ENCODE assay signal across 27 mouse cellular contexts in the genomic region with DNA sequence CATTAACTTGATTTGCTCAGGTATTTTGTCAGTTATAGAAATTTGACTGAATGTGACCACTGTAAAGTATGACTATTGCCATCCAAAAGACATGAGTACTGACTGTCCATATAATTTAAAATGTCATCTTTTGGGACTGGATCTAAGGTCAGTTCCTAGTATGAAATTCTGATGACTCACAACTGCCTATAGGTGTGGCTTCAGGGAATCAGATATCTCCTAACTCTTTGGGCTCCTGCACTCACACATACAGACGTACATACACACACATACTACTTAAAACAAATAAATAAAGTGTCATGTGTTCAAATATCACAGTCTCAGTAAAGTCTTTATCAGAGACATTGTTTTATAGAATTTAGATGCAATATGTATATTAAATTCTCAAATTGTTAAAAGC. TPM values are rescaled to one million over a fixed set of nuclear protein-coding genes. Genes with fewer than 3 reads are reported as not detected.
DNase-seq lines count a peak whose midpoint lies in the region; ATAC-seq lines count a peak whose summit lies in the region.
"Had no signal": no experiment of that assay in that cellular context is flagged by ENCODE, and none has a peak within 500 bp of the region (broad histone marks: within the 10 kb centered on the region; RNA-seq: fewer than 3 reads in every experiment).

No protein-coding gene starts in this region.

- no peaks in the 10 kb centered on the region for H3K9me3 ChIP-seq in liver, embryonic 11.5 days (ENCODE audit: control insufficient read depth, low read length)
- H3K9me3 ChIP-seq in liver, embryonic 12.5 days (replicated peaks), result no peaks in the 10 kb centered on the region
- no peaks in the 10 kb centered on the region for H3K9me3 ChIP-seq in liver, embryonic 16.5 days (replicated peaks; ENCODE audit: control insufficient read depth, low read length)
- H3K9me3 ChIP-seq in midbrain, embryonic 10.5 days (replicated peaks), result no peaks in the 10 kb centered on the region
- H3K9me3 ChIP-seq in intestine, embryonic 15.5 days, result no peaks in the 10 kb centered on the region
- H3K9me3 ChIP-seq: embryonic facial prominence, embryonic 13.5 days; forebrain, embryonic 10.5 days; G1E; heart, embryonic 10.5 days; hindbrain, embryonic 12.5 days had no signal

- 61% methylated on average over 1 of the region's 1 CpGs for WGBS in liver, embryonic 11.5 days
- WGBS in liver, embryonic 12.5 days (ENCODE audit: insufficient replicate concordance), result 33% methylated on average over 1 of the region's 1 CpGs
- 15% methylated on average over 1 of the region's 1 CpGs for whole genome bisulfite sequencing in liver, embryonic 16.5 days (ENCODE audit: insufficient replicate concordance)
- 83% methylated on average over 1 of the region's 1 CpGs for WGBS in midbrain, embryonic 10.5 days
- 53% methylated on average over 1 of the region's 1 CpGs for WGBS in intestine, embryonic 15.5 days

- H3K36me3 ChIP-seq in liver, embryonic 11.5 days (ENCODE audit: control insufficient read depth, insufficient read depth, low read length), result no peaks in the 10 kb centered on the region
- no peaks in the 10 kb centered on the region for H3K36me3 ChIP-seq in liver, embryonic 12.5 days
- H3K36me3 ChIP-seq in liver, embryonic 16.5 days (ENCODE audit: control insufficient read depth, insufficient read depth), result no peaks in the 10 kb centered on the region
- H3K36me3 ChIP-seq in midbrain, embryonic 10.5 days, result no peaks in the 10 kb centered on the region
- no peaks in the 10 kb centered on the region for H3K36me3 ChIP-seq in intestine, embryonic 15.5 days
- H3K36me3 ChIP-seq: embryonic facial prominence, embryonic 13.5 days; forebrain, embryonic 10.5 days; G1E; heart, embryonic 10.5 days; hindbrain, embryonic 12.5 days had no signal

- H3K27ac ChIP-seq in liver, embryonic 11.5 days (ENCODE audit: low read depth, low read length), result no peak overlapping the region
- peak overlapping the region; percentile 63; the same call in 1 of the 2 replicates for H3K27ac ChIP-seq in liver, embryonic 12.5 days
- peak overlapping the region; percentile 63 for H3K27ac ChIP-seq in liver, embryonic 16.5 days (ENCODE audit: low read length)
- no peak overlapping the region for H3K27ac ChIP-seq in midbrain, embryonic 10.5 days (replicated peaks)
- H3K27ac ChIP-seq in intestine, embryonic 15.5 days, result no peak overlapping the region
- H3K27ac ChIP-seq: embryonic facial prominence, embryonic 13.5 days; forebrain, embryonic 10.5 days; heart, embryonic 10.5 days; hindbrain, embryonic 12.5 days had no signal

- H3K4me3 ChIP-seq in liver, embryonic 11.5 days (ENCODE audit: low read depth, low read length), result no peak overlapping the region
- no peak overlapping the region for H3K4me3 ChIP-seq in liver, embryonic 12.5 days
- H3K4me3 ChIP-seq in liver, embryonic 16.5 days (ENCODE audit: low read depth, low read length), result no peak overlapping the region
- H3K4me3 ChIP-seq in midbrain, embryonic 10.5 days, result no peak overlapping the region
- no peak overlapping the region for H3K4me3 ChIP-seq in intestine, embryonic 15.5 days (replicated peaks)
- H3K4me3 ChIP-seq: embryonic facial prominence, embryonic 13.5 days; forebrain, embryonic 10.5 days; heart, embryonic 10.5 days; hindbrain, embryonic 12.5 days had no signal

- no peaks in the 10 kb centered on the region for H3K27me3 ChIP-seq in liver, embryonic 11.5 days (replicated peaks; ENCODE audit: control insufficient read depth, insufficient read depth, low read length)
- no peaks in the 10 kb centered on the region for H3K27me3 ChIP-seq in liver, embryonic 12.5 days (replicated peaks)
- H3K27me3 ChIP-seq in liver, embryonic 16.5 days (ENCODE audit: control insufficient read depth, insufficient read depth, low read depth, low read length), result no peaks in the 10 kb centered on the region
- no peaks in the 10 kb centered on the region for H3K27me3 ChIP-seq in midbrain, embryonic 10.5 days (ENCODE audit: low read depth, poor library complexity, severe bottlenecking)
- H3K27me3 ChIP-seq in intestine, embryonic 15.5 days (replicated peaks), result no peaks in the 10 kb centered on the region
- H3K27me3 ChIP-seq: embryonic facial prominence, embryonic 13.5 days; hindbrain, embryonic 12.5 days had no signal

- no peak overlapping the region for H3K9ac ChIP-seq in liver, embryonic 11.5 days (ENCODE audit: low read depth, low read length)
- H3K9ac ChIP-seq in liver, embryonic 12.5 days, result no peak overlapping the region
- H3K9ac ChIP-seq in liver, embryonic 16.5 days (ENCODE audit: low read depth, low read length), result no peak overlapping the region
- no peak overlapping the region for H3K9ac ChIP-seq in intestine, embryonic 15.5 days
- H3K9ac ChIP-seq: embryonic facial prominence, embryonic 13.5 days; hindbrain, embryonic 12.5 days had no signal

- H3K4me1 ChIP-seq in liver, embryonic 11.5 days (replicated peaks; ENCODE audit: control insufficient read depth, insufficient read depth, low read length), result peaks cover 3% of the 10 kb centered on the region; the same call in 1 of the 2 replicates
- H3K4me1 ChIP-seq in liver, embryonic 12.5 days, result peaks cover 52% of the 10 kb centered on the region
- peaks cover 34% of the 10 kb centered on the region for H3K4me1 ChIP-seq in liver, embryonic 16.5 days (ENCODE audit: control insufficient read depth, low read depth, low read length)
- H3K4me1 ChIP-seq in midbrain, embryonic 10.5 days, result peaks cover under 1% of the 10 kb centered on the region; the same call in 1 of the 2 replicates
- H3K4me1 ChIP-seq in intestine, embryonic 15.5 days (replicated peaks), result no peaks in the 10 kb centered on the region
- H3K4me1 ChIP-seq: embryonic facial prominence, embryonic 13.5 days; heart, embryonic 10.5 days; hindbrain, embryonic 12.5 days had no signal

- DNase-seq in liver, embryonic 11.5 days (ENCODE audit: low spot score), result no peak
- no peak for DNase-seq in liver
- DNase-seq in yolk sac, embryonic 10.5 days (ENCODE audit: low spot score), result no peak
- no peak for DNase-seq in midbrain, embryonic 10.5 days (ENCODE audit: low spot score)
- DNase-seq: adrenal gland, adult 2 months; adrenal gland, postnatal 25 days; B cell, adult 2 months; cerebellum, adult 11-12 months; cerebellum, adult 9-10 months; cerebellum, postnatal 36 days; heart, adult 18-20 months; heart, postnatal 10 days; heart, postnatal 4 days had no signal

- no peak overlapping the region for H3K4me2 ChIP-seq in liver, embryonic 11.5 days
- peak overlapping the region; percentile 32; the same call in 1 of the 2 replicates for H3K4me2 ChIP-seq in liver, embryonic 12.5 days
- H3K4me2 ChIP-seq in liver, embryonic 16.5 days (ENCODE audit: low read depth, low read length), result peak overlapping the region; percentile 26; the same call in 1 of the 2 replicates
- no peak overlapping the region for H3K4me2 ChIP-seq in intestine, embryonic 15.5 days (replicated peaks)
- H3K4me2 ChIP-seq: embryonic facial prominence, embryonic 13.5 days; hindbrain, embryonic 12.5 days had no signal

- peak; percentile 72 for ATAC-seq in liver, embryonic 11.5 days (replicated peaks; ENCODE audit: low FRiP score)
- ATAC-seq in liver, embryonic 12.5 days, result peak; percentile 89
- peak; percentile 82 for ATAC-seq in liver, embryonic 16.5 days (ENCODE audit: low read depth)
- no peak for ATAC-seq in intestine, embryonic 15.5 days
- ATAC-seq: activated CD4-positive, CD25-positive, alpha-beta regulatory T cell, adult 4 months; CD4-positive, CD25-positive, alpha-beta regulatory T cell, adult 4 months; forebrain, embryonic 14.5 days; hindbrain, embryonic 16.5 days; Patski had no signal

RNA-seq across cellular contexts. Expression of a gene that starts 5.1 kb away (rescaled TPM):
- 23.8 and 26.2 TPM in 2 replicates for polyA plus RNA-seq in liver, embryonic 11.5 days (2014; fragmentation: Nextera tagmentation; extraction: Ambion mirVana)
- polyA plus RNA-seq in liver, embryonic 12.5 days (2016; fragmentation: Nextera tagmentation; extraction: Ambion mirVana), result 26.5 and 26.7 TPM in 2 replicates
- 22.1 and 22.7 TPM in 2 replicates for polyA plus RNA-seq in liver, embryonic 16.5 days (2015; fragmentation: Nextera tagmentation; extraction: Ambion mirVana)
- 29.8 and 30.6 TPM in 2 replicates for polyA plus RNA-seq in midbrain, embryonic 10.5 days (2016; fragmentation: Nextera tagmentation; extraction: Ambion mirVana)
- polyA plus RNA-seq in intestine, embryonic 15.5 days (2015; fragmentation: Nextera tagmentation; extraction: Ambion mirVana), result 22.3 and 23.2 TPM in 2 replicates

RNA-seq across cellular contexts. Expression of a gene that starts 5.8 kb away (rescaled TPM):
- polyA plus RNA-seq in liver, embryonic 11.5 days (2014; fragmentation: Nextera tagmentation; extraction: Ambion mirVana), result not detected in 2 replicates
- polyA plus RNA-seq in liver, embryonic 12.5 days (2016; fragmentation: Nextera tagmentation; extraction: Ambion mirVana), result 0.25 TPM in 1 of 2 replicates, not detected in the other
- polyA plus RNA-seq in liver, embryonic 16.5 days (2015; fragmentation: Nextera tagmentation; extraction: Ambion mirVana), result 0.16 and 0.33 TPM in 2 replicates
- polyA plus RNA-seq in midbrain, embryonic 10.5 days (2016; fragmentation: Nextera tagmentation; extraction: Ambion mirVana), result 0.43 TPM in 1 of 2 replicates, not detected in the other
- polyA plus RNA-seq in intestine, embryonic 15.5 days (2015; fragmentation: Nextera tagmentation; extraction: Ambion mirVana), result not detected in 2 replicates
- polyA plus RNA-seq: activated CD4-positive, CD25-positive, alpha-beta regulatory T cell, adult 4 months; adrenal gland, adult 2 months; CD4-positive, CD25-positive, alpha-beta regulatory T cell, adult 4 months; embryonic facial prominence, embryonic 13.5 days; forebrain, embryonic 10.5 days; forebrain, embryonic 14.5 days; G1E; heart, embryonic 10.5 days; heart, embryonic 14.5 days; hindbrain, embryonic 12.5 days; hindbrain, embryonic 16.5 days; Patski had no signal

Comparison
In these comparisons a context has a peak if more than half of its experiments do, and no peak if none do; other contexts are left out.
1. H3K27ac ChIP-seq: peak in liver, embryonic 12.5 days (single experiment) and liver, embryonic 16.5 days (single experiment); none in liver, embryonic 11.5 days (single experiment), midbrain, embryonic 10.5 days (single experiment) and intestine, embryonic 15.5 days (single experiment).
2. H3K4me2 ChIP-seq: peak in liver, embryonic 12.5 days (single experiment) and liver, embryonic 16.5 days (single experiment); none in liver, embryonic 11.5 days (single experiment) and intestine, embryonic 15.5 days (single experiment).